Mouse (Mus musculus) embryonic fibroblast, embryonic 13.5 days (primary cell): ENCODE results near the gene Dgat2.

Source experiments
- CTCF ChIP-seq: IDR thresholded peaks from 2 replicates; pipeline ENCODE4 v1.5.1; 2011; ENCODE audit warnings: mild to moderate bottlenecking, control low read depth, low read length, moderate library complexity, borderline replicate concordance; ENCODE audit not compliant: insufficient read depth
- POLR2A ChIP-seq: IDR thresholded peaks from 2 replicates; pipeline ENCODE4 v1.6.1; 2011; ENCODE audit warnings: low read depth, mild to moderate bottlenecking, control low read depth, low read length, moderate library complexity

DNA sequence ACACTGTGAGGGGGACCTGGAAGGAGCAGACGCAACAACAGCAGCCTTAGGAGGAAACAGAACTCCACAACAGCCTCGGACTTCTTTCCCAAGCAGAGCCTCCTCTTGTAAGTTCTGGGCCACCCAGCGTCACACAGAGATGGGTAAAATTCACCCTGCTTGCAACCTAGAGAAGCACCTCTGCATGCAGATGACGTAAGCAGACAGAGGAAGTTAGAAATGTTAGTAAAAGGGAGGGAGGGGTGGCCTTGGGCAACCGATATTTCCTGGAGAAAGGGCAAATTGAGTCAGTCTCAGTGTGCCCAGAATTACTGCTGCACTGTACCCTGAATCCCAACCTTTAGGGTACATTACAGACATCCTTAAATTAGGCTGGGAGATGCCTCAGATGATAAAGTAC, 7.4 kb upstream of the Dgat2 start:
- TF ChIP-seq POLR2A (no peak), CTCF (no peak)
